Mouse (Mus musculus) liver, embryonic 15.5 days (tissue): ENCODE measurements at regions not wholly inside any gene's neighbourhood (a gene's known extent, or its start where the extent isn't known, plus 50 kb on each side); places are given as distances from the start of the nearest gene placed in this dataset.

Experiments
- ATAC-seq: fragments of 200-750 bp; cut with Nextera tagmentation; 2 replicates; pipeline ENCODE4 v1.8.0; 2017; ENCODE audit warnings: moderate number of reproducible peaks, mild to moderate bottlenecking, moderate library complexity; ENCODE audit not compliant: insufficient read depth
- H3K27ac ChIP-seq: fragments of 300-500 bp; sonication (generic); replicated peaks from 2 replicates; pipeline ENCODE4 v1.5.1; 2015; ENCODE audit warnings: mild to moderate bottlenecking, inconsistent platforms
- H3K27me3 ChIP-seq: fragments of 300-500 bp; sonication (generic); 2 replicates; pipeline ENCODE4 v1.6.1; 2015; ENCODE audit warnings: mild to moderate bottlenecking, inconsistent platforms
- H3K36me3 ChIP-seq: fragments of 300-500 bp; sonication (generic); replicated peaks from 2 replicates; pipeline ENCODE4 v1.6.1; 2015; ENCODE audit warnings: moderate library complexity, mild to moderate bottlenecking, inconsistent platforms
- H3K4me1 ChIP-seq: fragments of 300-500 bp; sonication (generic); replicated peaks from 2 replicates; pipeline ENCODE4 v1.6.1; 2015; ENCODE audit warnings: inconsistent platforms
- H3K4me2 ChIP-seq: fragments of 300-500 bp; sonication (generic); 2 replicates; pipeline ENCODE4 v1.6.1; 2015; ENCODE audit warnings: moderate library complexity, mild to moderate bottlenecking, inconsistent platforms
- H3K4me3 ChIP-seq: fragments of 300-500 bp; sonication (generic); replicated peaks from 2 replicates; pipeline ENCODE4 v1.5.1; 2015; ENCODE audit warnings: mild to moderate bottlenecking, inconsistent platforms
- H3K9ac ChIP-seq: fragments of 300-500 bp; sonication (generic); 2 replicates; pipeline ENCODE4 v1.6.1; 2015; ENCODE audit warnings: moderate library complexity, mild to moderate bottlenecking, inconsistent platforms
- H3K9me3 ChIP-seq: fragments of 300-500 bp; sonication (generic); replicated peaks from 2 replicates; pipeline ENCODE4 v1.6.1; 2016; ENCODE audit warnings: inconsistent platforms
- WGBS: fragments of 180-500 bp; shearing (Covaris S2); methylation state at CpG from one replicate; pipeline ENCODE4 v1.1.7; 2015; ENCODE audit warnings: mixed read lengths; ENCODE audit not compliant: insufficient replicate concordance; 5-methylcytosine and 5-hydroxymethylcytosine counted together

DNA sequence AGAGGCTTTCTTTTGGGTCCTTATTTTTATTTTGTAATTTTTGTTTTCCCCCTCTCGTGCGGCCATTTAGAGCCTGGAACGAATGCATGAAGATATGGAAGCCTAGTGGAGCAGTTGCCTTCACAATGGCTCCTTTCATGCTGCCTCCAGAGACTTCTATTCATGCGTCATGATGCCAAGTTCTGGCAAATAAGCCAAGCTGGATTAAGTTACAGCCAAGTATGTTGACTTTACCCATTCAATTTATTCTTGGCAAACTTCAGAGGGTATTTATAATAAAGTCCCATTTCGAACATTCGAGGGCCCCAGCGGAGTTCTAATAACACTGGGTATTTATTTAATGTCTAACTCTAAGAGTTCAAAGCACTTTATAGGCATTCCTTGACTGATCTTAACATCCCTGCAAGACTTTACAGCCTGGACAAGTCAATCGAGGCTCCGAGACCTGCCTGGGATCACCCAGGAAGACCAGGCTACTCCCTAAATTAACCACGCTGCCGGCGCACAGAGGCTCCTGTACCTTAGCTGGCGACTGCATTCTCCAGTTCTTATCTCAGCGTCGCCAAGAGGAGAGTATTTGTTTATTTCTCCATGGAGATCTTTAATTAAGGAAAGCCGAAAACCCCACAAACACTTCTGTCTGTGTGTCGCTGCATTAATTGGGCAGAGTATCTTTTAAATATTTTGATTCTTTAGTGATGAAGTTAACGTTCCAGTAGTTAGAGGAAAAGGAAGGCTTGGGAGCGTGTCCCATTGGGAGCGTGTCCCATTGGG, 75.5 kb downstream of the Ackr3 start:
- no peak overlapping the region for H3K27ac ChIP-seq
- no peaks in the 10 kb centered on the region for H3K9me3 ChIP-seq
- no peak for ATAC-seq
- H3K36me3 ChIP-seq = no peaks in the 10 kb centered on the region
- H3K9ac ChIP-seq = no peak overlapping the region
- no peak overlapping the region for H3K4me2 ChIP-seq
- H3K4me1 ChIP-seq = peaks cover 56% of the 10 kb centered on the region
- 66% methylated on average over 20 of the region's 20 CpGs for WGBS
- H3K4me3 ChIP-seq = no peak overlapping the region
- peaks cover 9% of the 10 kb centered on the region; the same call in 1 of the 2 replicates for H3K27me3 ChIP-seq

DNA sequence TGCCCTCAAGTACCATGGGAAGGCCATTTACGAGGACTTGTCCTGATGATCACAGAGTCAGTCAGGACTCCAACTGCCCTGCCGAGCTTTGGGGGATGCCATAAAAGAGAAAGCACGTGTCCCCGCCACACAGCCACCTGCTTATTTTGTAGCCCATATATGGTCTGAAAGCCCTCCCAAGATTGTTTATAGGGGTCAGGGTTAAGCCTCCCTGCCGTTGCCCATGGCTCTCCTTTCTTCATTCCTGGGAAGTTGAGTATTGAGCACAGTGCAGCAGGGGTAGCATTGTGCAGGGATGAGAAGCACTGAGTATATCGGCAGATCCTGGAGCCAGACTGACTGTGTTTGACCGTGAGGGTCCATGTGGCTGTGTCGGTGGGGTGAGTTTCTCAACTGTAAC, 76.4 kb downstream of the Ackr3 start:
- ATAC-seq = no peak
- no peak overlapping the region for H3K4me3 ChIP-seq
- no peaks in the 10 kb centered on the region for H3K9me3 ChIP-seq
- peaks cover 61% of the 10 kb centered on the region for H3K4me1 ChIP-seq
- H3K9ac ChIP-seq = no peak overlapping the region
- H3K4me2 ChIP-seq = no peak overlapping the region
- H3K36me3 ChIP-seq = no peaks in the 10 kb centered on the region
- peaks cover 9% of the 10 kb centered on the region; the same call in 1 of the 2 replicates for H3K27me3 ChIP-seq
- WGBS = 68% methylated on average over 8 of the region's 8 CpGs
- no peak overlapping the region for H3K27ac ChIP-seq

DNA sequence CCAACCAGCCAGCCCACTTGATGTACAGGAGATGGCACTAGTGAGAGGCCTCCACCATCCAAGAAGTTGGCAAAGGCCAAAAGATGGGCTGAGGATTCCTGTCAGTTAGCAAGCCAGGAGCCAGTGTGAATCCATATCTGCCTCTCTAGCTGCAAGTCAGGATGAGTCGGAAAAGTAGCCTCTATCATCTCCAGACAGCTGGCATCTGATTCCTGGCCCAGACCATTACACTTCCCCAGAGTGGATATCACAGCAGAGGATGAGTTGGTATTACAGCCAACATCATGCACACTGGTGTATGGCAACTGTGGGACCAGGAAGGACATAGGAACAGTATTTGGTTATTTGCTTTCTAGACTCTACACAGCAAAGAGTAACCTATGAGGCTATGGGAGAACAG, 77.5 kb downstream of the Ackr3 start:
- H3K4me1 ChIP-seq = peaks cover 60% of the 10 kb centered on the region
- peaks cover 6% of the 10 kb centered on the region; the same call in 1 of the 2 replicates for H3K27me3 ChIP-seq
- 53% methylated on average over 1 of the region's 1 CpGs for WGBS
- no peaks in the 10 kb centered on the region for H3K36me3 ChIP-seq
- H3K9me3 ChIP-seq = no peaks in the 10 kb centered on the region
- no peak overlapping the region for H3K9ac ChIP-seq
- no peak overlapping the region for H3K4me3 ChIP-seq
- no peak overlapping the region for H3K4me2 ChIP-seq
- ATAC-seq = peak; percentile 82
- peak overlapping the region; percentile 58 for H3K27ac ChIP-seq

DNA sequence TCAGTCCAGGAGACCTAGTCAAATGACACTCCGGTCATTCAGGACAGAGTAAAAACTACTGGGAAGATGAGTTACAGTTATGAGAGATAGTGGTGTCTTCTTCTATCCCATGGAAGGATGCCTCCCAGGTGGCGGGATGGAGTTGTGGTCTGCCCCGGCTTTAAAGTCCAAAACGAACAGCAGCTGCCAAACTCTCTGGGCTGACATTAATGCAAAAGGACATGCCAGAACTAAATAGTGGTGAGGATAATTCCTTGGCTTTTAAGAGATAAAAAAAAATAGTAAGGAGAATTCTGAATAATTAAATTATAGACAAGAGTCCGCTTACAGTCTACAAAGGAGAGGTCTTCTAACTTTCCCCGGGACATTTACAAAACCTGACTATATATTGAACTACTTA, 78.2 kb downstream of the Ackr3 start:
- peaks cover 60% of the 10 kb centered on the region for H3K4me1 ChIP-seq
- no peak for ATAC-seq
- H3K36me3 ChIP-seq = no peaks in the 10 kb centered on the region
- WGBS = 82% methylated on average over 6 of the region's 6 CpGs
- H3K27me3 ChIP-seq = peaks cover 6% of the 10 kb centered on the region; the same call in 1 of the 2 replicates
- no peak overlapping the region for H3K4me2 ChIP-seq
- no peak overlapping the region for H3K9ac ChIP-seq
- H3K27ac ChIP-seq = no peak overlapping the region
- H3K9me3 ChIP-seq = no peaks in the 10 kb centered on the region
- no peak overlapping the region for H3K4me3 ChIP-seq

DNA sequence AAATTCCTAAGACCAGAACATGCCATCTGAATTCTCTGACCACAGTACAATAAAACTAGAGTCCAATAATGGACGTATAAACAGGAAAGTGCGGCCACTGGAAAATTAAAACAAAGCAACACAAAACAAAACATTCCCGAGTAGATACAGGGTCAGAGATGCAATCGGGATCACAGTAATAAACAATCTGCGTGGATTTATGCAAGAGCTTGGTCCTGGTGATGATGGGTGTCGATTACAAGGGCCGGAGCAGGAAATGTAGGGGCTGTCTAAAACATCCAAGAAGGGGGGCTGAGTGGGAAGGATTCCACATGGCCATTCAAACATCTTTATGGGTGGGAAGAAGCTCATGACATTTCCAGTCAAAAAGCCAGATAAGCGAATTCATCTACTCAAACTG, 78.6 kb downstream of the Ackr3 start:
- peaks cover 6% of the 10 kb centered on the region; the same call in 1 of the 2 replicates for H3K27me3 ChIP-seq
- H3K9me3 ChIP-seq = no peaks in the 10 kb centered on the region
- peaks cover 58% of the 10 kb centered on the region for H3K4me1 ChIP-seq
- ATAC-seq = no peak
- 71% methylated on average over 8 of the region's 8 CpGs for WGBS
- no peak overlapping the region for H3K4me3 ChIP-seq
- H3K36me3 ChIP-seq = no peaks in the 10 kb centered on the region
- no peak overlapping the region for H3K4me2 ChIP-seq
- no peak overlapping the region for H3K9ac ChIP-seq
- no peak overlapping the region for H3K27ac ChIP-seq

DNA sequence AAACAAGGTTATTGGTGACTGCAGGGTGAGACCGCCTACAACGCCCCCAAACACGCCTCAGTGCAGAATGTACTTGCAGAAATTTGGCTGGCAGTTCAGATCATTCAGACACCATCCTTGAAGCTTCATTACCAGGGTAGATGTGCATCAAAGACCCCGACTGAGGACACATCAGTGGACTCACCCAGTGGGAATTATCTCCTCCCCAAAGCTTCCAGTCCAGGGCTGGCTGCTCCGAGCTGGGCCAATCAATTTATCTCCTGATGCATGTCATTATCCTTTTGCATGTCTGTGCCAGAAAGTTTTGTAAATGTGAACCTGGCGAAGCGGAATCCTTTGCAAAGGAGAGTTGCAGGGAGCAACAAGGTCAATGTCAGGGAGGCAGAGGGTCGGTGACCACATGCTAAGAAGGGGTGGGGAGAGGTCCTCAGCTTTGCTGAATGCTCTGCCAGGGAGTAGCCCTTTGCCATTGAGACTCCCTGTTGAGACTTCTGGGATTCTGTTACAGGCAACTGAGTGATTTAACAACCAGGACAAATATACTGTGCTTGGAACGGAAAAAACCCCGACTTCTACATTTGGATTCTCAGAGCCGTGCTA, 79.5 kb downstream of the Ackr3 start:
- Histone ChIP-seq H3K4me1 (peaks cover 65% of the 10 kb centered on the region), H3K4me3 (no peak overlapping the region), H3K27me3 (peaks cover 6% of the 10 kb centered on the region; the same call in 1 of the 2 replicates), H3K9me3 (no peaks in the 10 kb centered on the region), H3K4me2 (no peak overlapping the region), H3K36me3 (no peaks in the 10 kb centered on the region), H3K27ac (peak overlapping the region; percentile 31; the same call in 1 of the 2 replicates), H3K9ac (no peak overlapping the region)
- WGBS = 71% methylated on average over 11 of the region's 11 CpGs
- no peak for ATAC-seq

DNA sequence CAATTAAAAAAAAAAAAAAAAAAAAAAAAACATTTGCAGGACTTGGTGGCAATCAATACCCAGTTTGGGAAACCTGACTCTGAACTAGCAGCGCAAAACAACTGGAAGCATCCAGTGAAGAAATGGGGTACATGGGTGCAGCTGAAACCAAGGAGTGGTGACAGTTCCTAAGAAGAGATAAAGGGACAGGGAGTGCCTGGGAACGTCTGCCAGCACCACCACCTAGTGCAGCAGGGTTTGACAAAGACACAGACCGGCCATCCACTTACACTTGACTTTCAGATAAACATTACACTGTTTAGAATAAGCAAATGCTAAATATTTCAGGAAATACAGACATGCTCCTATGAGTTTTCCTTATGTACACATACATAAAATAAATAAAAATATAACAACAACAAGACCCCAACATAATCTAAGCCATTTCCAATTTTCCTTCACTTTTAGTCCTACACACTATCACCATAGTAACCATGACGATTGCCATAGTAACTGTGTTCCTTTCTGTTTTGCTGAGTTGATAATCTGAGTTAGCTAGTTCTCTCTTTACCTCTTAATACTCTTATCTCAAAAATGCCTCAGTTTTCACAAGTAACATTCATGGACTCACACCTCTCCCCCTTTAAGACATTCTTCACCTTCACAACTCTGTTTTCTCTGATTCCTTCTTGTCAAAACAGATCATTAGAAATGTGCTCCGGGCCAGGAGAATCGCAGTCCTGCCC, 80.3 kb downstream of the Ackr3 start:
- 53% methylated on average over 6 of the region's 6 CpGs for WGBS
- H3K4me1 ChIP-seq = peaks cover 73% of the 10 kb centered on the region
- peak; percentile 42 for ATAC-seq
- H3K9me3 ChIP-seq = no peaks in the 10 kb centered on the region
- no peaks in the 10 kb centered on the region for H3K36me3 ChIP-seq
- no peak overlapping the region for H3K4me3 ChIP-seq
- peak overlapping the region; percentile 51 for H3K27ac ChIP-seq
- no peak overlapping the region for H3K9ac ChIP-seq
- peaks cover 6% of the 10 kb centered on the region; the same call in 1 of the 2 replicates for H3K27me3 ChIP-seq
- no peak overlapping the region for H3K4me2 ChIP-seq

DNA sequence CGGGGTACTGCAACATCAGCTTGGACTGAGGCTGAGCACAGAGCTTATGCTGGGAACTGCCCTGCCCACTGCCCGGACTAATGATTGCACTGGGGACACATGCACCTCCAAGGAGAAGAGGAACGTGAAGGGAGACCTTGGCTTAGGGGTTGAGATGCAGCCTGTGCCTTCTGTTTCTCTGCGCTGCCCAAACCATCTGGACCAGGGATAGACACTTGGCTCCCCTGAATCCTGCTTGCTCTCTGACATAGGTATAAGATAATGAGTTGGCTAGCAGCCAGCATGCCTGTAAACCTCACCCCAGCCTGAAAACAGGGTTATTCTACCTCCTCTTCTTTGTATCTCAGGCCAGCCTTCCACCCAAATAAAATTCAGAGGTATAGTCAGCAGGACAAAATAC, 81.5 kb downstream of the Ackr3 start:
- no peak overlapping the region for H3K9ac ChIP-seq
- H3K27me3 ChIP-seq = no peaks in the 10 kb centered on the region
- 76% methylated on average over 4 of the region's 4 CpGs for WGBS
- H3K9me3 ChIP-seq = no peaks in the 10 kb centered on the region
- no peak overlapping the region for H3K4me3 ChIP-seq
- no peak overlapping the region for H3K4me2 ChIP-seq
- ATAC-seq = no peak
- peaks cover 84% of the 10 kb centered on the region for H3K4me1 ChIP-seq
- no peak overlapping the region; the same call in 1 of the 2 replicates for H3K27ac ChIP-seq
- no peaks in the 10 kb centered on the region for H3K36me3 ChIP-seq

DNA sequence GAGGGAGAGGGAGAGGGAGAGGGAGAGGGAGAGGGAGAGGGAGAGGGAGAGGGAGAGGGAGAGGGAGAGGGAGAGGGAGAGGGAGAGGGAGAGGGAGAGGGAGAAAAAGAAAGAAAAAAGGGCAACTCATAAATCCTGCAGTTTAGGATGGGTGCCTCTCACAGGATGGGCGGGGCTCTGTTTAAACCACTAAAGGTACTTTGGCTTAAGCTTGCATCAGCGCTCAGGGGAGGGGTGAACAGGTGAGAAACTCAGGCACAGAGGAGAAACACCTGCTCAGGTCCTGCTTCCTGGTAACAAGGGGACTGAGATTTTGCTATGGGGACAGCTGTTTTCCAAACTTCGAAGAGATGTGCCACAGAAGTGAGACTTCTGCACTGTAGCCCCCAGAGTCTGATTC, 83.5 kb downstream of the Ackr3 start:
- WGBS = 61% methylated on average over 3 of the region's 3 CpGs
- H3K36me3 ChIP-seq = no peaks in the 10 kb centered on the region
- H3K4me3 ChIP-seq = no peak overlapping the region
- H3K9me3 ChIP-seq = no peaks in the 10 kb centered on the region
- H3K4me2 ChIP-seq = no peak overlapping the region
- H3K4me1 ChIP-seq = peaks cover 77% of the 10 kb centered on the region
- ATAC-seq = no peak
- H3K27ac ChIP-seq = peak overlapping the region; percentile 97
- H3K9ac ChIP-seq = no peak overlapping the region
- no peaks in the 10 kb centered on the region for H3K27me3 ChIP-seq

DNA sequence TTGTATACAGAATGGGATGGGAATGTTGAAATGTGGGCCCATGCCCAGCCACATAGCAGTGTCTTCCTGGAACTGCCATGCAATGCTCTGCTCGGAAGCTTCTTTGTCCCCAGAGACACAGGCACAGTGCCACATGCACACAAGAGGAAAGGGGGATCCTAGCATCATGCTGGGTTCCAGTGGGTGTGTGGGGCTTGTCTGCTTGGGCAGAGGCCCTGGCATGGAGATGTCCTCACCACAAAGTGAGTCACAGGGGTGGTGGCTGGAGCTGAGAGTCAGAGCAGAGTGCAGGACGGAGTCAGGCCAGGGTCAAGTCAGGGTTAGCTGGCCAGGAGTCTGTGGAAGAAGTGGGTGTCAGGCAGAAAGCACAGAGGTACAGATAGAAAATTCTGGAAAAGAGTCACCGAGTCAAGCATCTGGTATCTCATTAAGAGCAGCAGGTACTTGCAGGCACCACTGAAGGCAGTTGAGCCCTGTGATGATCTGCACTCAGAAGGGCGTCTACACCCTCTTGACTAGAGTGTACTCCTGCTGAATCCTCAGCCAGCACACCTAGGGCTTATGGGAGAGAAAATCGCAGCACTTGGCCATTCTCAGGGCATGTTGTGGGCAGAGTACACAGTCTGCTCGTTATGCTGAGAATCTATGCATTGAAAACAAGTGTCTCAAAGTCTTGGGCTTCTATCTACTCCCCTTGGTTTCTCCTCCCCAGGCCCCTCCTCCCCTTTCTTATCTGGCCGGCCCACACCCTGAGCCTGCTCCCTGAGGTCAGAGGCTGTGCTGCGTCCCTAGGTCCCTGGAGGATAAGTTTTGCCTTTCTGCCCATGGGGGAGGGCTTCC, 85.3 kb downstream of the Ackr3 start:
- Histone ChIP-seq H3K4me1 (peaks cover 65% of the 10 kb centered on the region), H3K9ac (peak overlapping the region; percentile 63), H3K36me3 (no peaks in the 10 kb centered on the region), H3K27ac (peak overlapping the region; percentile 97), H3K27me3 (peaks cover 13% of the 10 kb centered on the region), H3K4me3 (peak overlapping the region; percentile 42), H3K9me3 (no peaks in the 10 kb centered on the region), H3K4me2 (peak overlapping the region; percentile 70)
- peak; percentile 98 for ATAC-seq
- WGBS = 22% methylated on average over 8 of the region's 8 CpGs
